ENCODE assay signal across 8 mouse cellular contexts in genomic region chr7:80166740-80167139, GRCm38 (mm10). TPM values are rescaled to one million over a fixed set of nuclear protein-coding genes. Genes with fewer than 3 reads are reported as not detected.
DNase-seq lines count a peak whose midpoint lies in the region; ATAC-seq lines count a peak whose summit lies in the region.
"Had no signal": no experiment of that assay in that cellular context is flagged by ENCODE, and none has a peak within 500 bp of the region (broad histone marks: within the 10 kb centered on the region; RNA-seq: fewer than 3 reads in every experiment).

No protein-coding gene starts in this region.

- H3K4me2 ChIP-seq in liver, embryonic 13.5 days: peak overlapping the region; percentile 33

- ATAC-seq in liver, embryonic 13.5 days (ENCODE audit: low read depth): peak; percentile 100

- H3K4me1 ChIP-seq in liver, embryonic 13.5 days (replicated peaks): peaks cover 40% of the 10 kb centered on the region
- H3K4me1 ChIP-seq in hindbrain, embryonic 10.5 days (replicated peaks): peaks cover 7% of the 10 kb centered on the region; the same call in 1 of the 2 replicates

- H3K27ac ChIP-seq in liver, embryonic 13.5 days: peak overlapping the region; percentile 84
- no peak overlapping the region for H3K27ac ChIP-seq in hindbrain, embryonic 10.5 days
- H3K27ac ChIP-seq: macrophage had no signal

- no peaks in the 10 kb centered on the region for H3K36me3 ChIP-seq in liver, embryonic 13.5 days
- H3K36me3 ChIP-seq in hindbrain, embryonic 10.5 days: no peaks in the 10 kb centered on the region

- DNase-seq in CD4-positive, CD25-positive, alpha-beta regulatory T cell, adult 2 months (ENCODE audit: low read depth, low spot score): peak; percentile 55
- DNase-seq in adipocyte (ENCODE audit: low spot score): peak; percentile 21
- peak; percentile 36 for DNase-seq in heart, postnatal 25 days (ENCODE audit: low spot score)
- DNase-seq in liver, embryonic 13.5 days: peak; percentile 77
- DNase-seq in left cerebral cortex, postnatal 14 days (ENCODE audit: low spot score in 2 of 2): no peak
- DNase-seq in hindbrain, embryonic 10.5 days (ENCODE audit: low spot score): no peak
- DNase-seq in layer of hippocampus, adult 9-11 months: no peak

- peak overlapping the region; percentile 28; the same call in 1 of the 2 replicates for H3K9ac ChIP-seq in liver, embryonic 13.5 days

- H3K27me3 ChIP-seq in liver, embryonic 13.5 days: 0 out of 2 replicates have a peak, but pooled peaks cover 4% of the 10 kb centered on the region
- no peaks in the 10 kb centered on the region for H3K27me3 ChIP-seq in hindbrain, embryonic 10.5 days (ENCODE audit: insufficient read depth, poor library complexity, severe bottlenecking)

- intact Hi-C loops in heart, postnatal 25 days (cut with DNase I): no loop called here
- intact Hi-C loops in left cerebral cortex, postnatal 14 days (cut with DNase I): no loop called here

- H3K9me3 ChIP-seq in liver, embryonic 13.5 days (replicated peaks): no peaks in the 10 kb centered on the region
- H3K9me3 ChIP-seq in hindbrain, embryonic 10.5 days: no peaks in the 10 kb centered on the region

- 19% methylated on average over 7 of the region's 7 CpGs for WGBS in liver, embryonic 13.5 days (ENCODE audit: insufficient replicate concordance)
- WGBS in hindbrain, embryonic 10.5 days: 71% methylated on average over 7 of the region's 7 CpGs

- no peak overlapping the region for H3K4me3 ChIP-seq in liver, embryonic 13.5 days (replicated peaks)
- no peak overlapping the region for H3K4me3 ChIP-seq in hindbrain, embryonic 10.5 days

RNA-seq across cellular contexts. Expression of gene Sema4b, which starts 19.9 kb away (rescaled TPM):
- total RNA-seq in heart, postnatal 25 days (2021): 10 to 100 TPM; 11.0 to 12.7 TPM
- polyA plus RNA-seq in liver, embryonic 13.5 days (2015; fragmentation: Nextera tagmentation; extraction: Ambion mirVana): 13.1 and 14.1 TPM in 2 replicates
- total RNA-seq in left cerebral cortex, postnatal 14 days (2021): 10 to 100 TPM; 20.0 to 20.7 TPM
- 14.0 and 17.5 TPM in 2 replicates for polyA plus RNA-seq in hindbrain, embryonic 10.5 days (2016; fragmentation: Nextera tagmentation; extraction: Ambion mirVana)

RNA-seq across cellular contexts. Expression of gene Idh2, which starts 51.5 kb away (rescaled TPM):
- total RNA-seq in heart, postnatal 25 days (2021): 1,000 to 10,000 TPM; 1,585 to 1,668 TPM
- polyA plus RNA-seq in liver, embryonic 13.5 days (2015; fragmentation: Nextera tagmentation; extraction: Ambion mirVana): 137 and 146 TPM in 2 replicates
- 10 to 100 TPM; 48.1 to 50.3 TPM for total RNA-seq in left cerebral cortex, postnatal 14 days (2021)
- polyA plus RNA-seq in hindbrain, embryonic 10.5 days (2016; fragmentation: Nextera tagmentation; extraction: Ambion mirVana): 429 and 446 TPM in 2 replicates

Comparison
In these comparisons a context has a peak if more than half of its experiments do, and no peak if none do; other contexts are left out.
1. DNase-seq: peak in CD4-positive, CD25-positive, alpha-beta regulatory T cell, adult 2 months (single experiment), adipocyte (single experiment), heart, postnatal 25 days (single experiment) and liver, embryonic 13.5 days (single experiment); none in left cerebral cortex, postnatal 14 days (0 of 2), hindbrain, embryonic 10.5 days (single experiment) and layer of hippocampus, adult 9-11 months (single experiment).
2. RNA of gene Idh2, which starts 51.5 kb away (total RNA-seq): 1,585 to 1,668 TPM in heart, postnatal 25 days; 48.1 to 50.3 TPM in left cerebral cortex, postnatal 14 days; every median in the first group is over 10 times any median in the second.